Mouse (Mus musculus): Measurements from ENCODE around the gene Fntb. TPM values are rescaled to one million over a fixed set of nuclear protein-coding genes. Genes with fewer than 3 reads are reported as not detected.

Fntb gene
- total and polyA plus RNA-seq, 3 experiments = 11.7 to 28.5 TPM; not detected in 1

GRCm38 (mm10) chr12:76727955-76728354, 37.4 kb upstream of the Fntb start:
- Histone ChIP-seq H3K4me3 (ENCODE audit: control insufficient read depth in 1 of 2, insufficient read depth in 1 of 2, low read depth in 2 of 2, low read length in 2 of 2) (no peak overlapping the region), H3K4me1 (ENCODE audit: control insufficient read depth in 1 of 2, insufficient read depth in 2 of 2, low read length in 2 of 2) (no peaks in the 10 kb centered on the region), H3K9ac (ENCODE audit: control insufficient read depth, low read depth, low read length, poor library complexity, severe bottlenecking) (no peak overlapping the region), H3K79me2 (ENCODE audit: control insufficient read depth, insufficient read depth, low read length, poor library complexity) (no peaks in the 10 kb centered on the region), H3K36me3 (ENCODE audit: control insufficient read depth in 1 of 2, insufficient read depth in 2 of 2, low read length in 2 of 2) (no peaks in the 10 kb centered on the region), H3K27me3 (ENCODE audit: control insufficient read depth in 1 of 2, insufficient read depth in 2 of 2, low read length in 2 of 2) (no peaks in the 10 kb centered on the region), H3K9me3 (replicated peaks; ENCODE audit: insufficient read depth, low read length) (no peaks in the 10 kb centered on the region), H3K27ac (ENCODE audit: control insufficient read depth, low read depth, low read length) (no peak overlapping the region)
- DNase-seq (ENCODE audit: low read depth, low spot score) = no peak
- TF ChIP-seq ZNF384 (IDR thresholded peaks at IDR 0.05; ENCODE audit: low read depth, low read length) (no peak), USF2 (IDR thresholded peaks at IDR 0.05; ENCODE audit: borderline replicate concordance in 1 of 2, insufficient read depth in 1 of 2, low read depth in 1 of 2, low read length in 2 of 2) (no peak)

DNA sequence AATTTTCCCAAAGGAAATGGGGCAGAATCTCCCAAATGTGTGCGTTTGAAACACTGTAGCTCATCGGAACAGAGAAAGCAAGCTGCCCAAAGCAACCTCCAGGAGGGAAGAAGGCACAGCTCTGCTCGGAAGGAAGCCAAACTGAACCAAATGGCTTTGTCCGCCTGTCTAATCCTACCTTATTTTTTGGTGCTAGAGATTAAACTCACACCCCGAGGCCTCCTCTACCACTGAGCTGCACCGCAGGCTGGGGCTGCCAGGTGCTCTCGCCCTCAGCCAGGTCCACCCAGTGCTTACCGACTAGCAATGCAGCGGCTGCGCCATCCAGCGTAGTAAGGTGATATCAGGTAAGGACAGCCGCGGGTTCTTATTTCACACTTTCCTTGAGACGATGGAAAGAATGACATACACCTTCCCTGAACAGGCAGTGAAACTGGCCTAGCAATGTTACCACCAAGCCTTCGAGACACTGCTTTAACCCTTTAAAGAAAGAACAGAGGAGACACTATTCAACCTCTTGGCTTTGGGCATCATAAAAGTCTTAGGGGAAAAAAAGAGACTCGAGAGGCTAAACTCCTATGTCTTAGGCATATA, 14.4 kb upstream of the Fntb start:
- no peak overlapping the region for H3K4me3 ChIP-seq (ENCODE audit: control insufficient read depth in 1 of 2, insufficient read depth in 1 of 2, low read depth in 2 of 2, low read length in 2 of 2)
- H3K9me3 ChIP-seq (replicated peaks; ENCODE audit: insufficient read depth, low read length) = no peaks in the 10 kb centered on the region
- H3K27me3 ChIP-seq (ENCODE audit: control insufficient read depth in 1 of 2, insufficient read depth in 2 of 2, low read length in 2 of 2) = no peaks in the 10 kb centered on the region
- H3K36me3 ChIP-seq (ENCODE audit: control insufficient read depth in 1 of 2, insufficient read depth in 2 of 2, low read length in 2 of 2) = no peaks in the 10 kb centered on the region; a peak in 1 of 4 replicates
- DNase-seq (ENCODE audit: low read depth, low spot score) = no peak
- H3K27ac ChIP-seq (ENCODE audit: control insufficient read depth, low read depth, low read length) = no peak overlapping the region
- no peak for TF ChIP-seq GATA1 (IDR thresholded peaks at IDR 0.05; ENCODE audit: low read depth, low read length)
- H3K9ac ChIP-seq (ENCODE audit: control insufficient read depth, low read depth, low read length, poor library complexity, severe bottlenecking) = no peak overlapping the region
- peaks cover 0 to 5% of the 10 kb centered on the region in 2 experiments; a peak in 2 of 4 replicates for H3K4me1 ChIP-seq (ENCODE audit: control insufficient read depth in 1 of 2, insufficient read depth in 2 of 2, low read length in 2 of 2)
- H3K79me2 ChIP-seq (ENCODE audit: control insufficient read depth, insufficient read depth, low read length, poor library complexity) = no peaks in the 10 kb centered on the region

- peak; percentile 79 for DNase-seq (ENCODE audit: low read depth, low spot score)
- H3K4me1 ChIP-seq (ENCODE audit: control insufficient read depth in 1 of 2, insufficient read depth in 2 of 2, low read length in 2 of 2) = peaks cover 0 to 5% of the 10 kb centered on the region in 2 experiments; a peak in 2 of 4 replicates
Measured at GRCm38 (mm10) chr12:76752652-76753318, 12.6 kb upstream of the Fntb start.

More at GRCm38 (mm10) chr12:76752652-76753318, 12.6 kb upstream of the Fntb start:
- peak overlapping the region; percentile 33 to 37; a peak in 2 of 4 replicates for H3K4me3 ChIP-seq (ENCODE audit: control insufficient read depth in 1 of 2, insufficient read depth in 1 of 2, low read depth in 2 of 2, low read length in 2 of 2)
- no peaks in the 10 kb centered on the region; a peak in 1 of 4 replicates for H3K36me3 ChIP-seq (ENCODE audit: control insufficient read depth in 1 of 2, insufficient read depth in 2 of 2, low read length in 2 of 2)
- H3K9me3 ChIP-seq (replicated peaks; ENCODE audit: insufficient read depth, low read length) = no peaks in the 10 kb centered on the region
- peak; percentile 41 for TF ChIP-seq ZC3H11A (IDR thresholded peaks at IDR 0.05; ENCODE audit: low read depth, low read length)
- peak; percentile 62 for TF ChIP-seq RAD21 (IDR thresholded peaks at IDR 0.05; ENCODE audit: low read depth, low read length)
- TF ChIP-seq NRF1 (IDR thresholded peaks at IDR 0.05; ENCODE audit: insufficient read depth, low read depth, low read length, poor library complexity, severe bottlenecking) = 0 out of 2 replicates have a peak, but pooled peaks have one; percentile 27
- no peak for TF ChIP-seq JUND (IDR thresholded peaks at IDR 0.05; ENCODE audit: low read depth, low read length)
- TF ChIP-seq CTCF (IDR thresholded peaks at IDR 0.05 in 2 of 3, conservative IDR thresholded peaks at IDR 0.05 in 1 of 3; ENCODE audit: control insufficient read depth in 1 of 3, insufficient read depth in 1 of 3, low read depth in 2 of 3, low read length in 3 of 3, poor library complexity in 1 of 3, severe bottlenecking in 1 of 3) = peak; percentile 37 to 67 (median 65)
- no peak for TF ChIP-seq POLR2A (IDR thresholded peaks at IDR 0.05; ENCODE audit: control insufficient read depth in 1 of 2, insufficient read depth in 1 of 2, low read depth in 1 of 2, low read length in 2 of 2, poor library complexity in 1 of 2)
- 0 out of 2 replicates have a peak, but pooled peaks have one; percentile 48 for TF ChIP-seq MAZ (IDR thresholded peaks at IDR 0.05; ENCODE audit: low read depth, low read length)
- TF ChIP-seq SMC3 (IDR thresholded peaks at IDR 0.05; ENCODE audit: low read depth, low read length) = peak; percentile 60
- TF ChIP-seq USF1 (IDR thresholded peaks at IDR 0.05; ENCODE audit: low read depth, low read length) = no peak
- no peak overlapping the region for H3K27ac ChIP-seq (ENCODE audit: control insufficient read depth, low read depth, low read length)
- no peaks in the 10 kb centered on the region for H3K79me2 ChIP-seq (ENCODE audit: control insufficient read depth, insufficient read depth, low read length, poor library complexity)
- no peaks in the 10 kb centered on the region for H3K27me3 ChIP-seq (ENCODE audit: control insufficient read depth in 1 of 2, insufficient read depth in 2 of 2, low read length in 2 of 2)
- H3K9ac ChIP-seq (ENCODE audit: control insufficient read depth, low read depth, low read length, poor library complexity, severe bottlenecking) = no peak overlapping the region
